Mouse (Mus musculus): ENCODE results near the gene Smc1b. TPM values are rescaled to one million over a fixed set of nuclear protein-coding genes. Genes with fewer than 3 reads are reported as not detected.

The Smc1b gene
- total and polyA plus RNA-seq, 3 experiments: not detected

DNA sequence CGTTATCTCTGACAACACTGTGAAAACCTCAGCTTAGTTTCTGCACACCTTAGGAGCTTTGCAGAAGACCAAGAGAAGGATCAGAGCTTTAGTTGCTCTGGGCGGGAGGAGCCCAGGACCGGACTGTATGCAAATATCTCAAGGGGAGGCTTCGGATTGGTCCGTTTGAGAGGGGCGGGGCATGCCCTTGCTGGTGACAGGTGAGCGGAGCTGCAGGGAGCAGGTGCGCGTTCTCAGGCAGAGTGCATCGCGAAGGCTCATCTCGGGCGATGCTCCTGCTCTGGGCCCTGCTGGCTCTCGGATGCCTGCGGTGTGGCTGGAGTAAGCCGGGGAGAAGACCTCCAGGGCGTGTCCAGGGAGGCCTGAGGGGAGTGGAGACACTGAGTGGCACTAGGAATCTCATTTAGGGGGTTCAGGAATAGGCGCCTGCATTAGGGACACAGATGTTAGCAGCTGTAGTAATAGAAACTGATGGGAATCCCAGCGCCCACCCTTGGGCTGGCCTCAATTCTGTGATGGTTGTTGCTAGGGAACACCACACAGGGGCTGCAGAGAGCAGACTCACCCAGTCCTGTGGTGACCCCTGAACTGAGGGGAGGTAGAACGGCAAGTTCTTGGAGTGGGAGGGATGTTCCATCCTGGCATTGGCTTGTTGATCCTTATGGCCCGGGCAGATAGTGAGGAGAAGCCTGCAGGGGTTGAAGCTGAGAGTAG lies 114.7 kb downstream of the Smc1b start, which contains the start of gene Upk3a:
Gene Upk3a (plus strand): TSS at position 191 of the 714 bp plus-strand sequence.
- H3K79me2 ChIP-seq (replicated peaks; ENCODE audit: control insufficient read depth, insufficient read depth, low read length): no peaks in the 10 kb centered on the region
- 22% methylated on average over 21 of the region's 21 CpGs for WGBS
- intact Hi-C loops (cut with DNase I): no loop called here
- no peak within 1 kb of the TSS for H3K9ac ChIP-seq (ENCODE audit: low read depth, low read length)
- DNase-seq: no peak
- TF ChIP-seq POLR2A (IDR thresholded peaks at IDR 0.05; ENCODE audit: insufficient read depth, low read depth, low read length) (no peak), CTCF (IDR thresholded peaks at IDR 0.05) (no peak), EP300 (IDR thresholded peaks at IDR 0.05; ENCODE audit: insufficient read depth, low read depth, low read length) (no peak)
- peaks cover 2% of the 10 kb centered on the region; the same call in 1 of the 2 replicates for H3K27me3 ChIP-seq (ENCODE audit: control insufficient read depth, insufficient read depth, low read length)
- H3K27ac ChIP-seq: no peak within 1 kb of the TSS
- no peaks in the 10 kb centered on the region for H3K4me1 ChIP-seq (ENCODE audit: control insufficient read depth, insufficient read depth, low read length)
- no peaks in the 10 kb centered on the region for H3K36me3 ChIP-seq (ENCODE audit: control insufficient read depth, insufficient read depth, low read length)
- no peak within 1 kb of the TSS for H3K4me3 ChIP-seq

DNA sequence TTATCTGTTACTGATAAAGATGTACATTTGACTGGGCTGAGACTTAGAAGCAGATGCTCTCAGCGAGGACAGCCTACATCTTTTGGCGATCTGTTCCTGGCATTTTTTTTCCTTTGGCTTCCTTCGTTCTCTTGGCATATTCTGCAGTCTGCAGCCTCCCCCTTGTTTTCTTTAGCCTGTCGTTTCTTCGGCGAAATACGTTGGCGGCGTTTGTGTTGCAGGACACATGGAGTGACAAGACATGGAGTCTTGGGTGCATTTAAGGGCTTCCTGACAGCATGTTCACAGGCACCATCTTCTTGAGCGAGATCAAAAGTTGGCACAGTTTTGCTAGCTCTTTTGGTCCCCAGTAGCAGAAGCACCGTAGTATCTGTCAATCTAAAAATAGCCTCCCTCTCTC lies 116.0 kb downstream of the Smc1b start:
- intact Hi-C loops (cut with DNase I): no loop called here
- no peak overlapping the region for H3K9ac ChIP-seq (ENCODE audit: low read depth, low read length)
- H3K27me3 ChIP-seq (ENCODE audit: control insufficient read depth, insufficient read depth, low read length): peaks cover 2% of the 10 kb centered on the region; the same call in 1 of the 2 replicates
- 47% methylated on average over 11 of the region's 11 CpGs for WGBS
- no peak for DNase-seq
- no peak overlapping the region for H3K27ac ChIP-seq
- H3K36me3 ChIP-seq (ENCODE audit: control insufficient read depth, insufficient read depth, low read length): no peaks in the 10 kb centered on the region
- no peaks in the 10 kb centered on the region for H3K4me1 ChIP-seq (ENCODE audit: control insufficient read depth, insufficient read depth, low read length)
- H3K79me2 ChIP-seq (replicated peaks; ENCODE audit: control insufficient read depth, insufficient read depth, low read length): no peaks in the 10 kb centered on the region
- TF ChIP-seq EP300 (IDR thresholded peaks at IDR 0.05; ENCODE audit: insufficient read depth, low read depth, low read length) (no peak), POLR2A (IDR thresholded peaks at IDR 0.05; ENCODE audit: insufficient read depth, low read depth, low read length) (no peak), CTCF (IDR thresholded peaks at IDR 0.05) (no peak)
- H3K4me3 ChIP-seq: no peak overlapping the region

Other genes with a start within 250 kb of the Smc1b start
- under 1 TPM; 0.11 to 0.13 TPM for gene Gm29666, start 211.9 kb downstream of the Smc1b start, total RNA-seq (2021)
- gene Gm29666, start 211.9 kb downstream of the Smc1b start, polyA plus RNA-seq (2012; rRNA removed): 0.16 and 0.29 TPM in 2 replicates
- gene Nup50, start 208.6 kb downstream of the Smc1b start, total RNA-seq (2021): 10 to 100 TPM; 15.5 to 16.6 TPM
- gene Nup50, start 208.6 kb downstream of the Smc1b start, polyA plus RNA-seq (2012; rRNA removed): 3.8 and 5.5 TPM in 2 replicates
- gene 5031439G07Rik, start 143.4 kb downstream of the Smc1b start, total RNA-seq (2021): 10 to 100 TPM; 28.9 to 36.1 TPM
- gene 5031439G07Rik, start 143.4 kb downstream of the Smc1b start, polyA plus RNA-seq (2012; rRNA removed): 13.1 and 15.8 TPM in 2 replicates
- gene Upk3a, start 114.8 kb downstream of the Smc1b start, total RNA-seq (2021): not detected
- 0.39 TPM in 1 of 2 replicates, not detected in the other for gene Upk3a, start 114.8 kb downstream of the Smc1b start, polyA plus RNA-seq (2012; rRNA removed)
- gene Fam118a, start 103.0 kb downstream of the Smc1b start, total RNA-seq (2021): 1 to 10 TPM; 6.1 to 6.3 TPM
- gene Fam118a, start 103.0 kb downstream of the Smc1b start, polyA plus RNA-seq (2012; rRNA removed): 4.7 and 6.3 TPM in 2 replicates
- not detected for gene Ribc2, start 114 bp upstream of the Smc1b start, total RNA-seq (2021)
- 0.14 TPM in 1 of 2 replicates, not detected in the other for gene Ribc2, start 114 bp upstream of the Smc1b start, polyA plus RNA-seq (2012; rRNA removed)
- gene Fbln1, start 74.0 kb upstream of the Smc1b start, total RNA-seq (2021): 10 to 100 TPM; 88.9 to 96.1 TPM
- 174 and 240 TPM in 2 replicates for gene Fbln1, start 74.0 kb upstream of the Smc1b start, polyA plus RNA-seq (2012; rRNA removed)
- 10 to 100 TPM; 71.7 to 82.6 TPM for gene Atxn10, start 204.3 kb upstream of the Smc1b start, total RNA-seq (2021)
- 52.9 and 73.7 TPM in 2 replicates for gene Atxn10, start 204.3 kb upstream of the Smc1b start, polyA plus RNA-seq (2012; rRNA removed)